Comparison of ENCODE assay signal across 18 mouse cellular contexts in the genomic region with DNA sequence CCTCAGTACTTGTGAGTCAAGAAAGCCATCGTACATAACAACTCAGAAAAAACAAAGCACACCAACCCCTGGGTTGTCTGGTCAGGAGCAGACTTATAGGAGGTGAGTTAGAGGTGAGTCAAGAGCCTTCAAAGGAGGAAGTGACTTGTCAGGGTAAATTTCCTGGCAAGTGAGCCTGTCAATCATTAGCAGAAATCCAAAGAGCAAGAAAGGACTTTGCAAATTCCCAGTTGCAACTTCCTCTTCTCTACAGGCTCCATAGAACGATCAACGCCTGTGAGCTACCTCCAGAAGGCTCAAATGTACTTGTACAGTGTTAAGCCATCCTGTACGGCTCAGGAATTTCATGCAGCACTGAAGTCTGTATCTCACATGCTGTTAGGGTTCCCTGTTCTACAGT.
DNase-seq lines count a peak whose midpoint lies in the region; ATAC-seq and TF ChIP-seq lines count a peak whose summit lies in the region.
"Had no signal": no experiment of that assay in that cellular context is flagged by ENCODE, and none has a peak within 500 bp of the region (broad histone marks: within the 10 kb centered on the region; RNA-seq: fewer than 3 reads in every experiment).

No protein-coding gene starts in this region.

- no peaks in the 10 kb centered on the region for H3K9me3 ChIP-seq in lung, postnatal 0 days (ENCODE audit: low read length)
- H3K9me3 ChIP-seq in intestine, embryonic 16.5 days (ENCODE audit: control insufficient read depth, low read length), result no peaks in the 10 kb centered on the region
- no peaks in the 10 kb centered on the region for H3K9me3 ChIP-seq in kidney, postnatal 0 days (replicated peaks; ENCODE audit: low read length)
- H3K9me3 ChIP-seq in stomach, postnatal 0 days (ENCODE audit: control insufficient read depth, low read length), result no peaks in the 10 kb centered on the region
- H3K9me3 ChIP-seq: embryonic facial prominence, embryonic 13.5 days; forebrain, embryonic 10.5 days; heart, embryonic 10.5 days; limb, embryonic 13.5 days had no signal

- peak; percentile 67 for DNase-seq in lung, postnatal 0 days (ENCODE audit: low spot score)
- DNase-seq in lung, postnatal 14 days, result no peak
- DNase-seq in kidney, postnatal 0 days (ENCODE audit: low spot score), result peak; percentile 39
- DNase-seq in stomach, postnatal 0 days (ENCODE audit: low spot score), result no peak
- no peak for DNase-seq in testis, postnatal 14 days (ENCODE audit: low spot score)
- DNase-seq in urinary bladder, adult 18-20 months (ENCODE audit: low spot score in 2 of 2), result no peak
- DNase-seq in layer of hippocampus, adult 8-10 months (ENCODE audit: low spot score in 2 of 2), result no peak
- DNase-seq: adrenal gland, postnatal 36 days; cerebellum, adult 8-10 months; gastrocnemius, postnatal 36 days; heart, postnatal 10 days had no signal

- H3K4me2 ChIP-seq in lung, postnatal 0 days (replicated peaks; ENCODE audit: low read depth, low read length), result no peak overlapping the region
- no peak overlapping the region for H3K4me2 ChIP-seq in intestine, embryonic 16.5 days (ENCODE audit: low read depth, low read length)
- no peak overlapping the region for H3K4me2 ChIP-seq in kidney, postnatal 0 days (ENCODE audit: low read length)
- H3K4me2 ChIP-seq in stomach, postnatal 0 days (replicated peaks; ENCODE audit: low read depth), result no peak overlapping the region
- H3K4me2 ChIP-seq: embryonic facial prominence, embryonic 13.5 days; limb, embryonic 13.5 days had no signal

- no peak for TF ChIP-seq CTCF in lung, postnatal 0 days (IDR thresholded peaks at IDR 0.05)
- no peak for TF ChIP-seq CTCF in kidney, postnatal 0 days (IDR thresholded peaks at IDR 0.05; ENCODE audit: low read depth)
- no peak for TF ChIP-seq CTCF in stomach, postnatal 0 days (IDR thresholded peaks at IDR 0.05; ENCODE audit: low read depth)

- H3K27ac ChIP-seq in lung, postnatal 0 days (ENCODE audit: low read length), result no peak overlapping the region
- H3K27ac ChIP-seq in intestine, embryonic 16.5 days (ENCODE audit: low read length), result peak overlapping the region; percentile 67
- no peak overlapping the region for H3K27ac ChIP-seq in kidney, postnatal 0 days
- H3K27ac ChIP-seq in stomach, postnatal 0 days (replicated peaks), result no peak overlapping the region; the same call in 1 of the 2 replicates
- H3K27ac ChIP-seq: embryonic facial prominence, embryonic 13.5 days; forebrain, embryonic 10.5 days; heart, embryonic 10.5 days; limb, embryonic 13.5 days had no signal

- 40% methylated on average over 4 of the region's 4 CpGs for WGBS in lung, postnatal 0 days
- 60% methylated on average over 4 of the region's 4 CpGs for WGBS in intestine, embryonic 16.5 days
- WGBS in kidney, postnatal 0 days, result 43% methylated on average over 4 of the region's 4 CpGs
- WGBS in stomach, postnatal 0 days, result 60% methylated on average over 4 of the region's 4 CpGs

- no peaks in the 10 kb centered on the region for H3K36me3 ChIP-seq in lung, postnatal 0 days (ENCODE audit: insufficient read depth, low read length)
- H3K36me3 ChIP-seq in intestine, embryonic 16.5 days (ENCODE audit: control insufficient read depth, insufficient read depth, low read length), result no peaks in the 10 kb centered on the region
- H3K36me3 ChIP-seq in kidney, postnatal 0 days (ENCODE audit: insufficient read depth, low read length), result no peaks in the 10 kb centered on the region
- no peaks in the 10 kb centered on the region for H3K36me3 ChIP-seq in stomach, postnatal 0 days (ENCODE audit: control insufficient read depth, insufficient read depth, low read length)
- H3K36me3 ChIP-seq: embryonic facial prominence, embryonic 13.5 days; forebrain, embryonic 10.5 days; heart, embryonic 10.5 days; limb, embryonic 13.5 days had no signal

- H3K4me1 ChIP-seq in lung, postnatal 0 days (ENCODE audit: insufficient read depth, low read depth, low read length), result no peaks in the 10 kb centered on the region
- H3K4me1 ChIP-seq in intestine, embryonic 16.5 days (ENCODE audit: control insufficient read depth, insufficient read depth, low read length), result no peaks in the 10 kb centered on the region
- no peaks in the 10 kb centered on the region for H3K4me1 ChIP-seq in kidney, postnatal 0 days (replicated peaks; ENCODE audit: insufficient read depth, low read length)
- no peaks in the 10 kb centered on the region for H3K4me1 ChIP-seq in stomach, postnatal 0 days (replicated peaks; ENCODE audit: control insufficient read depth, insufficient read depth)

- no peaks in the 10 kb centered on the region for H3K27me3 ChIP-seq in lung, postnatal 0 days (replicated peaks; ENCODE audit: insufficient read depth, low read length)
- H3K27me3 ChIP-seq in intestine, embryonic 16.5 days (replicated peaks; ENCODE audit: control insufficient read depth, insufficient read depth, low read length), result no peaks in the 10 kb centered on the region
- no peaks in the 10 kb centered on the region for H3K27me3 ChIP-seq in kidney, postnatal 0 days (ENCODE audit: insufficient read depth, low read length)
- H3K27me3 ChIP-seq in stomach, postnatal 0 days (ENCODE audit: control insufficient read depth, insufficient read depth, low read length), result no peaks in the 10 kb centered on the region
- H3K27me3 ChIP-seq: embryonic facial prominence, embryonic 13.5 days; limb, embryonic 13.5 days had no signal

- peak; percentile 37 for ATAC-seq in lung, postnatal 0 days
- ATAC-seq in intestine, embryonic 16.5 days, result peak; percentile 95
- ATAC-seq in kidney, postnatal 0 days (replicated peaks; ENCODE audit: low FRiP score, low read depth), result peak; percentile 88
- ATAC-seq in stomach, postnatal 0 days (ENCODE audit: low FRiP score, low TSS enrichment), result peak; percentile 92
- ATAC-seq: hindbrain, embryonic 16.5 days; midbrain, embryonic 16.5 days had no signal

- H3K9ac ChIP-seq in lung, postnatal 0 days (replicated peaks; ENCODE audit: low read depth), result no peak overlapping the region
- no peak overlapping the region for H3K9ac ChIP-seq in intestine, embryonic 16.5 days (ENCODE audit: low read depth, low read length)
- H3K9ac ChIP-seq in kidney, postnatal 0 days (ENCODE audit: low read depth, low read length), result no peak overlapping the region
- H3K9ac ChIP-seq in stomach, postnatal 0 days (ENCODE audit: low read length), result no peak overlapping the region
- H3K9ac ChIP-seq: embryonic facial prominence, embryonic 13.5 days; limb, embryonic 13.5 days had no signal

- no peak for TF ChIP-seq EP300 in lung, postnatal 0 days (IDR thresholded peaks at IDR 0.05)
- TF ChIP-seq EP300 in stomach, postnatal 0 days (optimal IDR thresholded peaks at IDR 0.05), result no peak

- no peak overlapping the region for H3K4me3 ChIP-seq in lung, postnatal 0 days (ENCODE audit: low read depth, low read length)
- H3K4me3 ChIP-seq in intestine, embryonic 16.5 days (ENCODE audit: low read length), result no peak overlapping the region
- H3K4me3 ChIP-seq in kidney, postnatal 0 days (replicated peaks; ENCODE audit: low read depth, low read length), result no peak overlapping the region
- no peak overlapping the region for H3K4me3 ChIP-seq in stomach, postnatal 0 days (ENCODE audit: low read depth, low read length)
- H3K4me3 ChIP-seq: embryonic facial prominence, embryonic 13.5 days; forebrain, embryonic 10.5 days; heart, embryonic 10.5 days; limb, embryonic 13.5 days had no signal

Comparison
In these comparisons a context has a peak if more than half of its experiments do, and no peak if none do; other contexts are left out.
1. DNase-seq: peak in lung, postnatal 0 days (single experiment) and kidney, postnatal 0 days (single experiment); none in lung, postnatal 14 days (single experiment), stomach, postnatal 0 days (single experiment), testis, postnatal 14 days (single experiment), urinary bladder, adult 18-20 months (0 of 2) and layer of hippocampus, adult 8-10 months (0 of 2).
2. ATAC-seq: peak in every context shown above with its lines; median percentile 95 in intestine, embryonic 16.5 days; 92 in stomach, postnatal 0 days; 88 in kidney, postnatal 0 days; 37 in lung, postnatal 0 days.